Mouse (Mus musculus) right cerebral cortex, postnatal 25 days (tissue): Measurements from ENCODE around the gene Nlgn1.

Experiments
- DNase-seq: peaks from one replicate; pipeline ENCODE4 v3.0.0; 2022

The Nlgn1 gene

GRCm38 (mm10) chr3:26332400-26333238 is at the start of gene Nlgn1:
Gene Nlgn1 (minus strand): TSS chr3:26332460.
- DNase-seq: no peak

- DNase-seq: no peak
Observed at GRCm38 (mm10) chr3:26378272-26378671, 46.0 kb upstream of the Nlgn1 start.

- no peak for DNase-seq
Observed at GRCm38 (mm10) chr3:26355082-26355481, 22.8 kb upstream of the Nlgn1 start.

- DNase-seq: no peak
Observed at GRCm38 (mm10) chr3:26354483-26355030, 22.3 kb upstream of the Nlgn1 start.

- no peak for DNase-seq
Observed at GRCm38 (mm10) chr3:26337495-26337894, 5.2 kb upstream of the Nlgn1 start.

GRCm38 (mm10) chr3:26333239-26333811 is 1.1 kb upstream of the Nlgn1 start:
- peak; percentile 64 for DNase-seq

GRCm38 (mm10) chr3:26331177-26332061 is 841 bp downstream of the Nlgn1 start:
- peak; percentile 80 for DNase-seq

GRCm38 (mm10) chr3:26330863-26331176 is 1.4 kb downstream of the Nlgn1 start:
- DNase-seq: no peak

GRCm38 (mm10) chr3:26330019-26330418 is 2.2 kb downstream of the Nlgn1 start:
- DNase-seq: no peak

- DNase-seq: no peak
Observed at GRCm38 (mm10) chr3:26324510-26324909, 7.8 kb downstream of the Nlgn1 start.

- peak; percentile 35 for DNase-seq
Observed at GRCm38 (mm10) chr3:26317397-26317796, 14.9 kb downstream of the Nlgn1 start.

- DNase-seq: no peak
Observed at GRCm38 (mm10) chr3:26297869-26298268, 34.4 kb downstream of the Nlgn1 start.

- no peak for DNase-seq
Observed at GRCm38 (mm10) chr3:26270894-26271795, 61.1 kb downstream of the Nlgn1 start.

GRCm38 (mm10) chr3:26246564-26246963 is 85.7 kb downstream of the Nlgn1 start:
- DNase-seq: no peak

GRCm38 (mm10) chr3:26243274-26243673 is 89.0 kb downstream of the Nlgn1 start:
- DNase-seq: no peak

GRCm38 (mm10) chr3:26230006-26230405 is 102.3 kb downstream of the Nlgn1 start:
- DNase-seq: peak; percentile 42

- no peak for DNase-seq
Observed at GRCm38 (mm10) chr3:26228827-26229226, 103.4 kb downstream of the Nlgn1 start.

- no peak for DNase-seq
Observed at GRCm38 (mm10) chr3:26228172-26228781, 104.0 kb downstream of the Nlgn1 start.

- DNase-seq: no peak
Observed at GRCm38 (mm10) chr3:26223500-26223899, 108.8 kb downstream of the Nlgn1 start.

- DNase-seq: no peak
Observed at GRCm38 (mm10) chr3:26216231-26216630, 116.0 kb downstream of the Nlgn1 start.

- DNase-seq: no peak
Observed at GRCm38 (mm10) chr3:26202702-26203101, 129.6 kb downstream of the Nlgn1 start.

- DNase-seq: no peak
Observed at GRCm38 (mm10) chr3:26201410-26201809, 130.8 kb downstream of the Nlgn1 start.
